Mouse (Mus musculus) embryonic fibroblast, embryonic 13.5 days (primary cell): ENCODE measurements around the gene Cfap97d2.

Source experiments
- CTCF ChIP-seq: IDR thresholded peaks from 2 replicates; pipeline ENCODE4 v1.5.1; 2011; ENCODE audit warnings: mild to moderate bottlenecking, control low read depth, low read length, moderate library complexity, borderline replicate concordance; ENCODE audit not compliant: insufficient read depth
- POLR2A ChIP-seq: IDR thresholded peaks from 2 replicates; pipeline ENCODE4 v1.6.1; 2011; ENCODE audit warnings: low read depth, mild to moderate bottlenecking, control low read depth, low read length, moderate library complexity

DNA sequence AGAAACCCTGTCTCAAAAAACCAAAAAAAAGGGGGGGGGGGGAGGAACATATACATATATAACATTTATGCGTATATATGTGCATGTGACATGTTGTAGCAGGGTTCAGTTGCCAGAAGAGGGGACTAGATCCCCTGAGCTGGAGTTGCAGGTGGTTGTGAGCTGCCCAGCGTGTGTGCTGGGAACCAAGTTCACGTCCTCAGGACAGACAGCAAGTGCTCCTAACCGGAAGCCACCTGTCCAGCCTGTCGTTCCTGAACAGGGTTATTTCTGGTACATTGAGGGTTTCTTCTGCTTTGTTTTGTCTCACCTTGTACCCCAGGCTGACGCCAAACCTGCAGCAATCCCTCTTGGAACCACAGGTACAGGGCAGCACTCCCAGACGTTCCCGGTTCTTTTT lies 83.9 kb downstream of the Cfap97d2 start:
- no peak for TF ChIP-seq POLR2A
- no peak for TF ChIP-seq CTCF
